Mouse (Mus musculus) liver, adult 2 months (tissue): ENCODE results near the gene Rnpepl1.

ENCODE experiments used
- CTCF ChIP-seq: fragments of 200-500 bp; IDR thresholded peaks from 2 replicates; pipeline ENCODE4 v1.5.1; 2011; ENCODE audit warnings: low read depth, low read length, control low read depth
- POLR2A ChIP-seq: fragments of 200-500 bp; IDR thresholded peaks from 2 replicates; pipeline ENCODE4 v1.6.1; 2011; ENCODE audit warnings: low read length, control low read depth; ENCODE audit not compliant: insufficient read depth; ENCODE audit errors: extremely low read depth

DNA sequence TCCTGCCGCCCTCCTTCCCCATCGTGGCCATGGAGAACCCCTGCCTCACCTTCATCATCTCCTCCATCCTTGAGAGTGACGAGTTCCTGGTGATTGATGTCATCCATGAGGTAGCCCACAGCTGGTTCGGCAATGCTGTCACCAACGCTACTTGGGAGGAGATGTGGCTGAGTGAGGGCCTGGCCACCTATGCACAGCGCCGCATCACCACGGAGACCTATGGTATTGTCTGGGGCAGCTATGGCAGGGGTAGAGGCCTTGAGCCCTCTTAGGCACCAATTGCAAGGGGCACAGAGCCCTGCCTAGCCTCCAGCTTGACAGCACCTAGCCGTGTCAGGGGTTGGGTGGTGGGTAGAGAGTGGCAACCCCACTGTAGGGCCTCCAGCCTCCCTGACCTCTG, 6.1 kb downstream of the Rnpepl1 start:
- TF ChIP-seq POLR2A, result no peak
- TF ChIP-seq CTCF, result no peak
